Mouse (Mus musculus) intestine, postnatal 0 days (tissue): ENCODE measurements around the gene Bco2. TPM values are rescaled to one million over a fixed set of nuclear protein-coding genes. Genes with fewer than 3 reads are reported as not detected.

Source experiments
- ATAC-seq: fragments of 200-750 bp; cut with Nextera tagmentation; 2 replicates; pipeline ENCODE4 v1.8.0; 2017; ENCODE audit warnings: mild to moderate bottlenecking, moderate TSS enrichment, moderate library complexity
- H3K27ac ChIP-seq: fragments of 300-500 bp; sonication (generic); 2 replicates; pipeline ENCODE4 v1.5.1; 2014; ENCODE audit warnings: mild to moderate bottlenecking, low read depth, low read length, moderate library complexity
- H3K27me3 ChIP-seq: fragments of 300-500 bp; sonication (generic); replicated peaks from 2 replicates; pipeline ENCODE4 v1.6.1; 2014; ENCODE audit warnings: low read length, mixed read lengths; ENCODE audit not compliant: control insufficient read depth, insufficient read depth
- H3K36me3 ChIP-seq: fragments of 300-500 bp; sonication (generic); 2 replicates; pipeline ENCODE4 v1.6.1; 2014; ENCODE audit warnings: mild to moderate bottlenecking, moderate library complexity; ENCODE audit not compliant: control insufficient read depth, insufficient read depth
- H3K4me1 ChIP-seq: fragments of 300-500 bp; sonication (generic); replicated peaks from 2 replicates; pipeline ENCODE4 v1.6.1; 2014; ENCODE audit warnings: antibody characterized with exemption, low read length, mixed read lengths; ENCODE audit not compliant: control insufficient read depth, insufficient read depth
- H3K4me2 ChIP-seq: fragments of 300-500 bp; sonication (generic); replicated peaks from 2 replicates; pipeline ENCODE4 v1.6.1; 2014; ENCODE audit warnings: low read depth, mild to moderate bottlenecking, moderate library complexity
- H3K4me3 ChIP-seq: fragments of 300-500 bp; sonication (generic); 2 replicates; pipeline ENCODE4 v1.5.1; 2014; ENCODE audit warnings: low read depth, low read length
- H3K9ac ChIP-seq: fragments of 300-500 bp; sonication (generic); 2 replicates; pipeline ENCODE4 v1.6.1; 2014; ENCODE audit warnings: mild to moderate bottlenecking, low read depth, low read length
- H3K9me3 ChIP-seq: fragments of 300-500 bp; sonication (generic); 2 replicates; pipeline ENCODE4 v1.6.1; 2016; ENCODE audit warnings: mixed run types; ENCODE audit not compliant: control insufficient read depth
- CTCF ChIP-seq: sonication (generic); IDR thresholded peaks from 2 replicates; pipeline ENCODE4 v1.5.1; 2016; ENCODE audit warnings: low read depth, mild to moderate bottlenecking, control low read depth, antibody characterized with exemption, moderate library complexity
- WGBS: fragments of 180-500 bp; shearing (Covaris S2); extraction: QIAGEN DNeasy Blood & Tissue Kit; methylation state at CpG from one replicate; pipeline ENCODE4 v1.1.7; 2014; 5-methylcytosine and 5-hydroxymethylcytosine counted together
- polyA plus RNA-seq: library from polyadenylated mRNA; unstranded; fragments of >200 nt; fragmentation: Nextera tagmentation; extraction: Ambion mirVana; gene quantifications from 2 replicates; pipeline ENCODE4 v1.2.1, GENCODE M21; 2015

The Bco2 gene
- polyA plus RNA-seq, 1 experiment from 2014 or later: 4.7 TPM

GRCm38 (mm10) chr9:50525585-50525984 lies 29.4 kb downstream of the Bco2 start:
- H3K4me2 ChIP-seq: no peak overlapping the region
- TF ChIP-seq CTCF: no peak
- H3K4me3 ChIP-seq: no peak overlapping the region
- H3K9ac ChIP-seq: no peak overlapping the region
- no peak for ATAC-seq
- no peak overlapping the region for H3K27ac ChIP-seq
- no peaks in the 10 kb centered on the region for H3K27me3 ChIP-seq
- peaks cover 9% of the 10 kb centered on the region; the same call in 1 of the 2 replicates for H3K36me3 ChIP-seq
- WGBS: 65% methylated on average over 5 of the region's 5 CpGs
- no peaks in the 10 kb centered on the region for H3K9me3 ChIP-seq
- 0 out of 2 replicates have a peak, but pooled peaks cover 5% of the 10 kb centered on the region for H3K4me1 ChIP-seq

GRCm38 (mm10) chr9:50524936-50525335 lies 30.0 kb downstream of the Bco2 start:
- no peak for ATAC-seq
- Histone ChIP-seq H3K4me3 (no peak overlapping the region), H3K27ac (no peak overlapping the region), H3K36me3 (peaks cover 10% of the 10 kb centered on the region; the same call in 1 of the 2 replicates), H3K4me2 (no peak overlapping the region), H3K9me3 (no peaks in the 10 kb centered on the region), H3K4me1 (0 out of 2 replicates have a peak, but pooled peaks cover 5% of the 10 kb centered on the region), H3K27me3 (no peaks in the 10 kb centered on the region), H3K9ac (no peak overlapping the region)
- no peak for TF ChIP-seq CTCF
- 90% methylated on average over 5 of the region's 5 CpGs for WGBS

GRCm38 (mm10) chr9:50522574-50522973 lies 32.4 kb downstream of the Bco2 start:
- no peak for ATAC-seq
- no peak overlapping the region for H3K27ac ChIP-seq
- WGBS: 82% methylated on average over 5 of the region's 5 CpGs
- H3K27me3 ChIP-seq: no peaks in the 10 kb centered on the region
- H3K4me1 ChIP-seq: 0 out of 2 replicates have a peak, but pooled peaks cover under 1% of the 10 kb centered on the region
- H3K4me3 ChIP-seq: no peak overlapping the region
- no peak for TF ChIP-seq CTCF
- no peak overlapping the region for H3K9ac ChIP-seq
- peaks cover 10% of the 10 kb centered on the region; the same call in 1 of the 2 replicates for H3K36me3 ChIP-seq
- no peaks in the 10 kb centered on the region for H3K9me3 ChIP-seq
- H3K4me2 ChIP-seq: no peak overlapping the region

DNA sequence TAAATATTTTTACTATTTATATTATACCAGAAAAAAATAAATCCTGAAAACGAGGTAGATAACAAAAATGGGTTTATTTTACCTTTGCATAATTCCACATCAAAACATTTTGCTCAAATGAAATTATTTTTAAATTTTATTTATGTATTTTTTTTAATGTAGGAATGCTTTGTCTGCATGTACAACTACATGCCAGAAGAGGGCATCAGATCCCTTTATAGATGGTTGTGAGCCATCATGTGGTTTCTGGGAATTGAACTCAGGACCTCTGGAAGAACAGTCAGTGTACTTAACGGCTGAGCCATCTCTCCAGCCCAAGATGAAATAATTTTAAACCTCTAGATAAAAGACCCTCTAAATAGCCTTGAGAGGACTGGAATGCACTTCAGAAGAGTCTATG lies 33.4 kb downstream of the Bco2 start:
- peak; percentile 50 for TF ChIP-seq CTCF
- Histone ChIP-seq H3K4me2 (no peak overlapping the region), H3K9me3 (no peaks in the 10 kb centered on the region), H3K4me1 (no peaks in the 10 kb centered on the region), H3K36me3 (peaks cover 10% of the 10 kb centered on the region; the same call in 1 of the 2 replicates), H3K27ac (no peak overlapping the region), H3K4me3 (no peak overlapping the region), H3K27me3 (no peaks in the 10 kb centered on the region), H3K9ac (no peak overlapping the region)
- no peak for ATAC-seq
- 52% methylated on average over 2 of the region's 2 CpGs for WGBS

- H3K9me3 ChIP-seq: no peaks in the 10 kb centered on the region
- H3K4me3 ChIP-seq: no peak overlapping the region
- H3K27me3 ChIP-seq: no peaks in the 10 kb centered on the region
- ATAC-seq: no peak
- H3K36me3 ChIP-seq: peaks cover 10% of the 10 kb centered on the region; the same call in 1 of the 2 replicates
- H3K4me1 ChIP-seq: no peaks in the 10 kb centered on the region
- no peak overlapping the region for H3K4me2 ChIP-seq
- no peak overlapping the region for H3K9ac ChIP-seq
- H3K27ac ChIP-seq: no peak overlapping the region
- no peak for TF ChIP-seq CTCF
- 91% methylated on average over 6 of the region's 6 CpGs for WGBS
These were observed 34.2 kb downstream of the Bco2 start for GRCm38 (mm10) chr9:50520748-50521147.

- no peak for ATAC-seq
- no peaks in the 10 kb centered on the region for H3K9me3 ChIP-seq
- peaks cover 10% of the 10 kb centered on the region; the same call in 1 of the 2 replicates for H3K36me3 ChIP-seq
- peak; percentile 76 for TF ChIP-seq CTCF
- no peak overlapping the region for H3K9ac ChIP-seq
- H3K27ac ChIP-seq: no peak overlapping the region
- H3K27me3 ChIP-seq: no peaks in the 10 kb centered on the region
- H3K4me1 ChIP-seq: no peaks in the 10 kb centered on the region
- WGBS: 17% methylated on average over 2 of the region's 2 CpGs
- no peak overlapping the region for H3K4me2 ChIP-seq
- no peak overlapping the region for H3K4me3 ChIP-seq
These were observed 36.2 kb downstream of the Bco2 start for GRCm38 (mm10) chr9:50518781-50519180.

DNA sequence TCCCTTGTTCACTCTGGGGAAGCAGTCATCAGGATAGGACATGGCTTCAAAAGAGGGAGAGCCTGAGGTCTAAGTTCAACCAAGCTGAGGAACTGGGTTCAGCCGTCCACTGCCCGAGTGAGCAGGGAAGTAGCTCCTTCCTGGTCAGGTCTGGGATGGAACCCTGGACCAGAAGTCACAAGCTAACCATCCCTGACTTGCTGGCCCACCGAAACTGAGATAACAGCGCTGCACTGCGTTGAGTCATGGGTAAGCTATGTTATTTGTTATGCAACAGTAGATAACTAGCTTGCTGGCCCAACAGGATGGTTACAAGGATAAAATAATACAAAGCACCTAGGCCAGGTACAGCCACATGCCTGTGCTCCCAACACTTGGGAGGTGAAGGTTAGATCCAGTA lies 39.5 kb downstream of the Bco2 start:
- 36% methylated on average over 5 of the region's 5 CpGs for WGBS
- Histone ChIP-seq H3K9ac (no peak overlapping the region), H3K4me3 (no peak overlapping the region), H3K36me3 (no peaks in the 10 kb centered on the region), H3K27me3 (no peaks in the 10 kb centered on the region), H3K4me1 (no peaks in the 10 kb centered on the region), H3K27ac (no peak overlapping the region), H3K4me2 (no peak overlapping the region), H3K9me3 (no peaks in the 10 kb centered on the region)
- ATAC-seq: peak; percentile 69
- TF ChIP-seq CTCF: no peak
